Mouse (Mus musculus) forebrain, embryonic 16.5 days (tissue): Measurements from ENCODE around the gene Acadm. TPM values are rescaled to one million over a fixed set of nuclear protein-coding genes. Genes with fewer than 3 reads are reported as not detected.

Experiments used
- ATAC-seq: fragments of 200-750 bp; cut with Nextera tagmentation; 2 replicates; pipeline ENCODE4 v1.8.0; 2017; ENCODE audit warnings: mild to moderate bottlenecking, moderate library complexity
- H3K27ac ChIP-seq: fragments of 300-500 bp; sonication (generic); 2 replicates; pipeline ENCODE4 v1.5.1; 2014; ENCODE audit warnings: low read length, control low read depth
- H3K27me3 ChIP-seq: fragments of 300-500 bp; sonication (generic); replicated peaks from 2 replicates; pipeline ENCODE4 v1.6.1; 2014; ENCODE audit warnings: low read length; ENCODE audit not compliant: control insufficient read depth, insufficient read depth
- H3K36me3 ChIP-seq: fragments of 300-500 bp; sonication (generic); 2 replicates; pipeline ENCODE4 v1.6.1; 2014; ENCODE audit not compliant: control insufficient read depth, insufficient read depth
- H3K4me1 ChIP-seq: fragments of 300-500 bp; sonication (generic); replicated peaks from 2 replicates; pipeline ENCODE4 v1.6.1; 2014; ENCODE audit warnings: low read length; ENCODE audit not compliant: control insufficient read depth, insufficient read depth
- H3K4me2 ChIP-seq: fragments of 300-500 bp; sonication (generic); 2 replicates; pipeline ENCODE4 v1.6.1; 2014; ENCODE audit warnings: mild to moderate bottlenecking, low read length, control low read depth
- H3K4me3 ChIP-seq: fragments of 300-500 bp; sonication (generic); replicated peaks from 2 replicates; pipeline ENCODE4 v1.5.1; 2014; ENCODE audit warnings: mild to moderate bottlenecking, low read length, control low read depth
- H3K9ac ChIP-seq: fragments of 300-500 bp; sonication (generic); replicated peaks from 2 replicates; pipeline ENCODE4 v1.6.1; 2014; ENCODE audit warnings: low read depth, low read length, control low read depth
- H3K9me3 ChIP-seq: fragments of 300-500 bp; sonication (generic); 2 replicates; pipeline ENCODE4 v1.6.1; 2016; ENCODE audit warnings: low read length; ENCODE audit not compliant: control insufficient read depth
- WGBS: fragments of 180-500 bp; shearing (Covaris S2); extraction: QIAGEN DNeasy Blood & Tissue Kit; methylation state at CpG from one replicate; pipeline ENCODE4 v1.1.7; 2014; 5-methylcytosine and 5-hydroxymethylcytosine counted together
- polyA plus RNA-seq: library from polyadenylated mRNA; unstranded; fragments of >200 nt; fragmentation: Nextera tagmentation; extraction: Ambion mirVana; gene quantifications from 2 replicates; pipeline ENCODE4 v1.2.1, GENCODE M21; 2015

The Acadm gene
- polyA plus RNA-seq, 1 experiment from 2014 or later: 37.6 TPM

GRCm38 (mm10) chr3:153888141-153888540, 56.3 kb downstream of the Acadm start:
- no peak for ATAC-seq
- H3K4me3 ChIP-seq: no peak overlapping the region
- WGBS: 78% methylated on average over 6 of the region's 6 CpGs

GRCm38 (mm10) chr3:153886296-153886695, 58.1 kb downstream of the Acadm start:
- H3K9me3 ChIP-seq: no peaks in the 10 kb centered on the region
- no peak overlapping the region for H3K4me3 ChIP-seq
- ATAC-seq: no peak
- H3K27me3 ChIP-seq: no peaks in the 10 kb centered on the region
- no peaks in the 10 kb centered on the region for H3K4me1 ChIP-seq
- H3K9ac ChIP-seq: no peak overlapping the region
- H3K36me3 ChIP-seq: no peaks in the 10 kb centered on the region
- no peak overlapping the region for H3K4me2 ChIP-seq
- no peak overlapping the region for H3K27ac ChIP-seq

More at GRCm38 (mm10) chr3:153888141-153888540, 56.3 kb downstream of the Acadm start:
- H3K27me3 ChIP-seq: no peaks in the 10 kb centered on the region
- no peak overlapping the region for H3K4me2 ChIP-seq
- H3K9me3 ChIP-seq: no peaks in the 10 kb centered on the region
- no peak overlapping the region for H3K9ac ChIP-seq
- H3K36me3 ChIP-seq: no peaks in the 10 kb centered on the region
- H3K27ac ChIP-seq: no peak overlapping the region
- H3K4me1 ChIP-seq: no peaks in the 10 kb centered on the region

Other genes starting within 250 kb of the Acadm start
- gene St6galnac3, start 219.5 kb downstream of the Acadm start, polyA plus RNA-seq: 23.5 and 23.7 TPM in 2 replicates
- not detected in 2 replicates for gene Asb17, start 100.4 kb downstream of the Acadm start, polyA plus RNA-seq
- 0.14 and 0.24 TPM in 2 replicates for gene Msh4, start 38.5 kb downstream of the Acadm start, polyA plus RNA-seq
- 49.3 and 50.6 TPM in 2 replicates for gene Rabggtb, start 31.6 kb downstream of the Acadm start, polyA plus RNA-seq
- gene Slc44a5, start 28.8 kb upstream of the Acadm start, polyA plus RNA-seq: 8.3 and 9.1 TPM in 2 replicates